Mouse (Mus musculus): ENCODE data around the gene Cdc6. TPM values are rescaled to one million over a fixed set of nuclear protein-coding genes. Genes with fewer than 3 reads are reported as not detected.

Cdc6 gene
- polyA plus RNA-seq, 1 experiment from 2014 or later, result 69.1 TPM

GRCm38 (mm10) chr11:98954373-98954772 is 46.8 kb downstream of the Cdc6 start:
- no peak for DNase-seq
- Histone ChIP-seq H3K9me3 (replicated peaks) (no peaks in the 10 kb centered on the region), H3K4me3 (replicated peaks) (0 out of 2 replicates have a peak overlapping the region, but pooled peaks have one; percentile 4), H3K4me1 (replicated peaks) (peaks cover 81% of the 10 kb centered on the region), H3K27me3 (no peaks in the 10 kb centered on the region), H3K27ac (peak overlapping the region; percentile 66), H3K36me3 (no peaks in the 10 kb centered on the region), H3K4me2 (peak overlapping the region; percentile 33), H3K9ac (peak overlapping the region; percentile 29; the same call in 1 of the 2 replicates)
- 10% methylated on average over 10 of the region's 10 CpGs for WGBS (ENCODE audit: insufficient replicate concordance)
- peak; percentile 23; the same call in 1 of the 2 replicates for ATAC-seq (ENCODE audit: low read depth)

GRCm38 (mm10) chr11:98954801-98955706 is 47.5 kb downstream of the Cdc6 start:
- no peak overlapping the region for H3K4me3 ChIP-seq (replicated peaks)
- no peaks in the 10 kb centered on the region for H3K36me3 ChIP-seq
- peaks cover 81% of the 10 kb centered on the region for H3K4me1 ChIP-seq (replicated peaks)
- no peaks in the 10 kb centered on the region for H3K9me3 ChIP-seq (replicated peaks)
- 31% methylated on average over 17 of the region's 17 CpGs for WGBS (ENCODE audit: insufficient replicate concordance)
- peaks cover 4% of the 10 kb centered on the region for H3K27me3 ChIP-seq
- no peak for DNase-seq
- ATAC-seq (ENCODE audit: low read depth), result no peak
- no peak overlapping the region for H3K9ac ChIP-seq
- peak overlapping the region; percentile 51 for H3K27ac ChIP-seq
- peak overlapping the region; percentile 33; the same call in 1 of the 2 replicates for H3K4me2 ChIP-seq

- no peaks in the 10 kb centered on the region for H3K9me3 ChIP-seq (replicated peaks)
- no peaks in the 10 kb centered on the region for H3K36me3 ChIP-seq
- DNase-seq, result no peak
- no peak overlapping the region for H3K4me3 ChIP-seq (replicated peaks)
- H3K4me2 ChIP-seq, result no peak overlapping the region
- 31% methylated on average over 7 of the region's 7 CpGs for WGBS (ENCODE audit: insufficient replicate concordance)
- H3K27me3 ChIP-seq, result peaks cover 11% of the 10 kb centered on the region
- no peak overlapping the region for H3K9ac ChIP-seq
- no peak for ATAC-seq (ENCODE audit: low read depth)
- peaks cover 81% of the 10 kb centered on the region for H3K4me1 ChIP-seq (replicated peaks)
- no peak overlapping the region; the same call in 1 of the 2 replicates for H3K27ac ChIP-seq
Measured at GRCm38 (mm10) chr11:98955707-98956235, 48.2 kb downstream of the Cdc6 start.

GRCm38 (mm10) chr11:98956340-98956739 is 48.7 kb downstream of the Cdc6 start:
- DNase-seq (no peak), ATAC-seq (ENCODE audit: low read depth) (no peak)
- 61% methylated on average over 10 of the region's 10 CpGs for WGBS (ENCODE audit: insufficient replicate concordance)
- H3K9ac ChIP-seq, result no peak overlapping the region
- H3K4me1 ChIP-seq (replicated peaks), result peaks cover 81% of the 10 kb centered on the region
- no peak overlapping the region for H3K4me3 ChIP-seq (replicated peaks)
- H3K9me3 ChIP-seq (replicated peaks), result no peaks in the 10 kb centered on the region
- H3K36me3 ChIP-seq, result no peaks in the 10 kb centered on the region
- H3K27me3 ChIP-seq, result peaks cover 17% of the 10 kb centered on the region
- H3K4me2 ChIP-seq, result no peak overlapping the region
- H3K27ac ChIP-seq, result no peak overlapping the region

DNA sequence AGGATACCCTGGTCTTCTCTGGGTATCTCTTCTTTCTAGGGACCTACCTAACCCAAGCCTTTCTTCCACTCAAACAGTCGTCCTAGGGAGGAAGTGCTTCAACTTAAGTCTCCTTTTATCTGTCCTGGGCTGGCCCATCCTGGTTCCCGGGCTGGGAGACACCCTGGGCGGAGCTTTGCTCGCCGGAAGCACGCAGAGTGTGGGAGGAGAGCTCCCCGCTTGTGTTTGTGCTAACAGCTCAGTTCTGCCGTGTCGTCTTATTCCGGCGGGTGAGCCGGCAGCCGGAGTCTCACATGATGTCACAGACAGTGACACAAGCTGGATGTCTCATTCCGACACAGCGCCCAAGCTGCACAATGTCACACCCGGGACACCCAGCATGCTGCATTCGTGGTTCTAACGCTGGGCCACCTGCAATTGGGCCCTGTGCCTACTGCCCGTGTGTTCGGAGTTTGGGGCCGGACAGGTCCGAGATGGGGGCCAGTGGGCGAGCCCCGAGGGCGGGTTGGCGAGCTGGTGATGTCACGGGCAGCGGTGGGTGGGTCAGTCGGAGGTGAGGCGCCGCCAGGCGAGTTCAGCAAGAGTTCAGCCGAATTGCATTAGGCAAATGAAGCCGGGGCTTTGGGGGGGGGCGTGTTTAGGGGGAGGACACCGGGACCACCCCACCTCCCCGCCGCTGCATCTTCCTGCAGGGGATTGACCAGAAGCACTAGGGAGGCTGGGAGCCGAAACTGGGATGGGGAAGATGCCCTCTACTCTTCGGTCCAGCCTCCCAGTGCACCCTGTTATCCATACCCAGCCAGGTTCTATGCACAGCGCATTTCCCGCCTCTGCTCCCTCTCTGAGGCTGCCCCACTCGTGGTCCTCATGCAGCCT is 52.1 kb downstream of the Cdc6 start:
- Histone ChIP-seq H3K27me3 (peaks cover 50% of the 10 kb centered on the region), H3K4me1 (replicated peaks) (peaks cover 85% of the 10 kb centered on the region), H3K4me3 (replicated peaks) (peak overlapping the region; percentile 70), H3K9me3 (replicated peaks) (no peaks in the 10 kb centered on the region), H3K27ac (peak overlapping the region; percentile 75), H3K4me2 (peak overlapping the region; percentile 99), H3K36me3 (no peaks in the 10 kb centered on the region), H3K9ac (peak overlapping the region; percentile 74)
- peak; percentile 78 for ATAC-seq (ENCODE audit: low read depth)
- DNase-seq, result peak; percentile 76
- WGBS (ENCODE audit: insufficient replicate concordance), result under 1% methylated on average over 43 of the region's 43 CpGs

DNA sequence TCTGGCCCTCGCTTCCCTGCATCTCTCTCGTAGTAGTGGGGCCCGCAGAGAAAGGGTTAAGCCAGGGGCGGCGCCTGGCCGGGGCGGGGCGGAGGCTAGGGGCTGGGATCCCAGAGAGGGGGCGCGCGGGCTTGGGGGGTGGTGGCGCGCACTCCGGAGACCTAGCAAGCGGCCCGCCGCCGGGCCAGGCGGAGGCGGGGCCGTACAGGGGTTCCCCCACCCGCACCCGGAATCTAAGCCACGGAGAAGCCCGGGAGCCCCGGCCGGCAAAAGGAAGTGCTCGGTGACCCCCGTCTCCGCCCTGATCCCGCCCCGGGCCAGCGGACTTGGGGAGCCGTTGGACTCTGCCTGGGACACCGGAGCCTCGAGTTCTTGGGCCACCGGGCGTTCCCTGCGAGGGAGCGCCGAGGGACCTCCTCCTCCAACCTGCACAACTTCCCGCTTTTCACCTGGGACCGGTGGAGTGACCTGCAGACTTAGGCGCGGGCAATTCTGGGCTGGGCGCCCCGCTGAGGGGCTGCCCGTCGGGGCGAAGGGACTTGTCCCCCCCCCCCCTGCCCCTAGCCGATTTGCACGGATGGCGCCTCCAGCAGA is 52.8 kb downstream of the Cdc6 start:
- Histone ChIP-seq H3K4me3 (replicated peaks) (peak overlapping the region; percentile 70), H3K9me3 (replicated peaks) (no peaks in the 10 kb centered on the region), H3K27ac (peak overlapping the region; percentile 75; the same call in 1 of the 2 replicates), H3K4me2 (peak overlapping the region; percentile 99), H3K36me3 (no peaks in the 10 kb centered on the region), H3K9ac (peak overlapping the region; percentile 74), H3K4me1 (replicated peaks) (peaks cover 85% of the 10 kb centered on the region), H3K27me3 (peaks cover 58% of the 10 kb centered on the region)
- under 1% methylated on average over 53 of the region's 53 CpGs for WGBS (ENCODE audit: insufficient replicate concordance)
- ATAC-seq (ENCODE audit: low read depth), result peak; percentile 25
- peak; percentile 45 for DNase-seq

DNA sequence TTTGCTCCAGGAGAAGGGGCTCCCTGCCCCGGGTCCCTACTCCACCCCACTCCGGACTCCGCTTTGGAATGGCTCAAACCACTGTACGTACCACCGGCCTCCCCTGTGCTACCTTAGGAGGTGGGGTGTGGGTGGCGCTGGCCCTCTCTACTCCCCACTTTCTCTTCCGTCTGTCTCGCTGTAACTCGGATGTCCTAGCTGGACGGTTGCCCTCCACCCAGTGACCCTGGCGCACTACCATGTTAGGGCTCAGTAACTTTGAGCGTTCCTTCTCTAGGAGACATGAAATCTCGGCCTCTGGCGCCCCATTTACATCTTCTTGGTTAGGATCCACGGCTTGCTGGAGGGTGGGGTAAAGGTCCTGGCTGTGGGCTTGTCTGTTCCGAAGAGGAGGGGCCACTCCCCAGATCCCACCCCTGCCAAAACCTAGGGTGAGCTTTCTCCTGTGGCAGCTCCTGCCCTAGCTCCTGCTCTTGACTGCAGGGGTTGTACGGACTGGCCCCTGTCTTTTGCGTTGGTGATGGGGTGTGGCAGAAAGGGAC is 53.5 kb downstream of the Cdc6 start:
- Histone ChIP-seq H3K4me2 (peak overlapping the region; percentile 99), H3K27me3 (peaks cover 65% of the 10 kb centered on the region), H3K36me3 (no peaks in the 10 kb centered on the region), H3K4me1 (replicated peaks) (peaks cover 86% of the 10 kb centered on the region), H3K9ac (peak overlapping the region; percentile 74), H3K9me3 (replicated peaks) (no peaks in the 10 kb centered on the region), H3K27ac (no peak overlapping the region), H3K4me3 (replicated peaks) (peak overlapping the region; percentile 70)
- no peak for DNase-seq
- ATAC-seq (ENCODE audit: low read depth), result no peak
- WGBS (ENCODE audit: insufficient replicate concordance), result 4% methylated on average over 18 of the region's 18 CpGs

GRCm38 (mm10) chr11:98961766-98962165 is 54.2 kb downstream of the Cdc6 start:
- WGBS (ENCODE audit: insufficient replicate concordance), result 13% methylated on average over 8 of the region's 8 CpGs
- Histone ChIP-seq H3K27ac (no peak overlapping the region), H3K9me3 (replicated peaks) (no peaks in the 10 kb centered on the region), H3K4me3 (replicated peaks) (peak overlapping the region; percentile 70), H3K9ac (peak overlapping the region; percentile 74; the same call in 1 of the 2 replicates), H3K4me2 (peak overlapping the region; percentile 99), H3K27me3 (peaks cover 71% of the 10 kb centered on the region), H3K36me3 (peaks cover 3% of the 10 kb centered on the region; the same call in 1 of the 2 replicates), H3K4me1 (replicated peaks) (peaks cover 89% of the 10 kb centered on the region)
- ATAC-seq (ENCODE audit: low read depth) (no peak), DNase-seq (no peak)

DNA sequence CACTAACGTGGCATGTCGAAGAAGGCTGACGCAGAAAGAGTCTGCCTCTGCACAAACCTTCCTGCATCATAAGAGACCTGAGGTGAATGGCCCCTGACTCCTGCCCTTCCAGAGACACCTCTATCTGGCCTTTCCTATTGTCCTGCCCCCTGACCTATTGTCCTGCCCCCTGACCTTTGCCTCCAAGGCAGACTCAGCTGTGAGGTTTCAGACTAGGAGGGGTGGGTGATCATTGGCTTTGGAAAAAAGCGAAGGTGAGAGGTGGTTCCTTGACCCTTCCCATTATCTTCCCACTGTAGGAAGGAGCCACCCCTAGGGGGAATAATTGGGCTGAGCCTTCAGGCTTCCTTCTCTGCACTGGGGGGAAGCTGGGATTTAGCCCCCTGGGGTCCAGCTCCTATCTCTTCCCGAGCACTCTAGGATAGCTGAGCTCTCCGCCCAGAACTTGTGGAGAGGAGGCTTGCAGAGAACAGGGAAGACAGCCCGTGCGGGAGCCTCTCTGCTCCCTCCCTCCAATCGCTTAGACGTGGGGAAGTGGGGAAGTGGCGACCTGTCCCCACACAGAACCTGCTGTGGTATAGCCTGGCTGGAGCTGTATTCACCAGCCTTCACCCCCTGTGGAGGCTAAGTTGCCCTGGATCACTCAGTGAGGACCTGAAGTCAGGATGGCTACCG is 55.0 kb downstream of the Cdc6 start:
- Histone ChIP-seq H3K9ac (peak overlapping the region; percentile 45; the same call in 1 of the 2 replicates), H3K36me3 (peaks cover 5% of the 10 kb centered on the region; the same call in 1 of the 2 replicates), H3K4me2 (peak overlapping the region; percentile 99), H3K9me3 (replicated peaks) (no peaks in the 10 kb centered on the region), H3K27me3 (peaks cover 74% of the 10 kb centered on the region), H3K27ac (peak overlapping the region; percentile 66), H3K4me1 (replicated peaks) (peaks cover 94% of the 10 kb centered on the region), H3K4me3 (replicated peaks) (peak overlapping the region; percentile 70)
- no peak for ATAC-seq (ENCODE audit: low read depth)
- DNase-seq, result no peak
- 6% methylated on average over 12 of the region's 12 CpGs for WGBS (ENCODE audit: insufficient replicate concordance)
